Mouse (Mus musculus): ENCODE measurements around the gene 2510039O18Rik. TPM values are rescaled to one million over a fixed set of nuclear protein-coding genes. Genes with fewer than 3 reads are reported as not detected.

2510039O18Rik gene
- polyA plus RNA-seq, 1 experiment from 2014 or later: 4.5 TPM

DNA sequence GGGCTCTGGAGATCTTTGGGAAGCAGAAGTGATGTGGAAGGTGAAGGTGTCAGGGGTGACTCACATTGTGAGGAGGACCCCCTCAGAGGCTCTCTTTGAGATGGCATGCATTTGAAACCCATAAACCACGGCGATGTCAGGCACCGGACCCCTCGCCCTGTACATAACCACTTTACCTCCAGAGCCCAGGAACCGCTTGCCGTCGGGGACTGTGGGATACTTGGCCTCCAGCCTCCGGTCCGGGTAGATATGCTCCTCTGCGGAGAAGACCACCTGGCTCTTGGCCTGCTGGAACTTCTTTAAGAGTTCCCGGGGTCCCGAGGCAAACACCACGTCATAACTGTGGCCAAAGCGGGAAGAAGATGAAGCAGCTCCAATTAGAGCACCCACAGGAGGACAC is 9.7 kb upstream of the 2510039O18Rik start:
- no peak for ATAC-seq
- peaks cover 4% of the 10 kb centered on the region; the same call in 1 of the 2 replicates for H3K4me1 ChIP-seq (ENCODE audit: control insufficient read depth, insufficient read depth, low read length)
- H3K36me3 ChIP-seq (ENCODE audit: control insufficient read depth, insufficient read depth, low read length): no peaks in the 10 kb centered on the region
- no peak overlapping the region for H3K4me3 ChIP-seq (ENCODE audit: low read length)
- no peaks in the 10 kb centered on the region for H3K27me3 ChIP-seq (replicated peaks; ENCODE audit: control insufficient read depth, insufficient read depth, low read length)
- H3K27ac ChIP-seq (ENCODE audit: low read length): no peak overlapping the region
- no peak overlapping the region for H3K4me2 ChIP-seq (ENCODE audit: low read depth, low read length)
- H3K9ac ChIP-seq (ENCODE audit: low read depth, low read length): no peak overlapping the region
- WGBS: 93% methylated on average over 14 of the region's 14 CpGs
- no peaks in the 10 kb centered on the region for H3K9me3 ChIP-seq (ENCODE audit: control insufficient read depth, low read length)

DNA sequence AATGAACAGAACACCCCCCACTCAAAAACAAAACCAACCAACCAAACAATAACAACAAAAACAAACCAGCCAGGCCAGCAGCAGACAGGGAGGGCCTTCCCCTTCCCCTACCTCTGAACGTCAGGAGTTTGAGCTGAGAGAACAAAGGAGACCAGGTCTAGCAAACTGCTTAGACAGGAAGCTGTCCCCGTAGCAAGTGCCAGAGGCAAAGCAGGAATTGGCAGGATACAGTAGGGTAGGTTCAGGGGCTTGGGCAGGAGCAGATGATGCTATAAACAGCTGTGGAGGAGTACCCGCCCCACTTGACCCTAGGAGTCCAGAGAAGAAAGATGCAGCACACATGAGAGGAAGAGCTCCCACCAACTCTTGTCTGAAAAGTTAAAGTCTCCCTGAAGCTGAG is 6.6 kb upstream of the 2510039O18Rik start:
- peaks cover 16% of the 10 kb centered on the region for H3K4me1 ChIP-seq (ENCODE audit: control insufficient read depth, insufficient read depth, low read length)
- no peaks in the 10 kb centered on the region for H3K9me3 ChIP-seq (ENCODE audit: control insufficient read depth, low read length)
- no peak overlapping the region for H3K4me2 ChIP-seq (ENCODE audit: low read depth, low read length)
- H3K36me3 ChIP-seq (ENCODE audit: control insufficient read depth, insufficient read depth, low read length): no peaks in the 10 kb centered on the region
- H3K4me3 ChIP-seq (ENCODE audit: low read length): no peak overlapping the region
- ATAC-seq: no peak
- no peak overlapping the region for H3K9ac ChIP-seq (ENCODE audit: low read depth, low read length)
- 48% methylated on average over 3 of the region's 3 CpGs for WGBS
- no peak overlapping the region for H3K27ac ChIP-seq (ENCODE audit: low read length)
- no peaks in the 10 kb centered on the region for H3K27me3 ChIP-seq (replicated peaks; ENCODE audit: control insufficient read depth, insufficient read depth, low read length)

DNA sequence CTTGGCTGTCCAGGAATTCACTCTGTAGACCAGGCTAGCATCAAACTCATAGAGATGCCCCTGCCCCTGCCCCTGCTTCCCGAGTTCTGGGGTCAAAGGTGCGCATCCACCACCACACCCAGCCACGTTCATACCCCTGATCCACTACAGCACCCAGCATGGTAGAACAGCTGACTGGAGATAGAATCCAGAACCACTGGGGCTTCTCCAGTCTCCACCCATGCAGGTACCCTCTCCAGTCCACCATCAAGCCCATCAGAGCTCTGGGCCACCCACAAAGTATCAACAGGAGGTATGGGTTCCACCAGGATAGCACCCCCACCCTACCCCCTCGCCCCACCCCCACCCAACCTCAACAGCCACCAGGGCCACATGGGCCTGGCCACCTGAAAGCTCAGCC is 6.1 kb upstream of the 2510039O18Rik start:
- no peak overlapping the region for H3K9ac ChIP-seq (ENCODE audit: low read depth, low read length)
- WGBS: 83% methylated on average over 4 of the region's 4 CpGs
- H3K9me3 ChIP-seq (ENCODE audit: control insufficient read depth, low read length): no peaks in the 10 kb centered on the region
- ATAC-seq: no peak
- no peak overlapping the region for H3K27ac ChIP-seq (ENCODE audit: low read length)
- no peak overlapping the region for H3K4me3 ChIP-seq (ENCODE audit: low read length)
- no peaks in the 10 kb centered on the region for H3K36me3 ChIP-seq (ENCODE audit: control insufficient read depth, insufficient read depth, low read length)
- H3K4me2 ChIP-seq (ENCODE audit: low read depth, low read length): no peak overlapping the region
- peaks cover 16% of the 10 kb centered on the region for H3K4me1 ChIP-seq (ENCODE audit: control insufficient read depth, insufficient read depth, low read length)
- no peaks in the 10 kb centered on the region for H3K27me3 ChIP-seq (replicated peaks; ENCODE audit: control insufficient read depth, insufficient read depth, low read length)

DNA sequence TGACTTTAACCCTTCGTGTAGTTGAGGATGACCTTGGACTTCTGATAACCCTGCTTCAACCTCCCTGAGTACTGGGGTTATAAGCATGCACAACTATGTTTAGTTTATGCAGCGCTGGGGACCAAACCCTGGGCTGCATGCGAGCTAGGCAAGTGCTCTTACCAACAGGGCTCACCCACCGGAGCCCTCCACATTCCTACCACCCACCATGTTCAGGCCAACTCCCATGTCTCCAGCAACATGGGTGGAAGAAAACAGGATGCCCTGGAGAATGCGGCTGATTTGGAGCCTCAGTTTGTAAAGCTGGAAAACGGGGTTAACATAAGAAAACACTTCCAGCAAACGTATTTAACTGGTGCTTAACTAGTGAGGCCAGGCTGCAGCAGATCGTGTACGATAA is 4.8 kb upstream of the 2510039O18Rik start:
- H3K9me3 ChIP-seq (ENCODE audit: control insufficient read depth, low read length): no peaks in the 10 kb centered on the region
- peaks cover 16% of the 10 kb centered on the region for H3K4me1 ChIP-seq (ENCODE audit: control insufficient read depth, insufficient read depth, low read length)
- no peaks in the 10 kb centered on the region for H3K36me3 ChIP-seq (ENCODE audit: control insufficient read depth, insufficient read depth, low read length)
- 19% methylated on average over 9 of the region's 9 CpGs for WGBS
- no peak overlapping the region for H3K27ac ChIP-seq (ENCODE audit: low read length)
- no peaks in the 10 kb centered on the region for H3K27me3 ChIP-seq (replicated peaks; ENCODE audit: control insufficient read depth, insufficient read depth, low read length)
- peak overlapping the region; percentile 80 for H3K4me3 ChIP-seq (ENCODE audit: low read length)
- ATAC-seq: no peak
- peak overlapping the region; percentile 90 for H3K4me2 ChIP-seq (ENCODE audit: low read depth, low read length)
- peak overlapping the region; percentile 86 for H3K9ac ChIP-seq (ENCODE audit: low read depth, low read length)

DNA sequence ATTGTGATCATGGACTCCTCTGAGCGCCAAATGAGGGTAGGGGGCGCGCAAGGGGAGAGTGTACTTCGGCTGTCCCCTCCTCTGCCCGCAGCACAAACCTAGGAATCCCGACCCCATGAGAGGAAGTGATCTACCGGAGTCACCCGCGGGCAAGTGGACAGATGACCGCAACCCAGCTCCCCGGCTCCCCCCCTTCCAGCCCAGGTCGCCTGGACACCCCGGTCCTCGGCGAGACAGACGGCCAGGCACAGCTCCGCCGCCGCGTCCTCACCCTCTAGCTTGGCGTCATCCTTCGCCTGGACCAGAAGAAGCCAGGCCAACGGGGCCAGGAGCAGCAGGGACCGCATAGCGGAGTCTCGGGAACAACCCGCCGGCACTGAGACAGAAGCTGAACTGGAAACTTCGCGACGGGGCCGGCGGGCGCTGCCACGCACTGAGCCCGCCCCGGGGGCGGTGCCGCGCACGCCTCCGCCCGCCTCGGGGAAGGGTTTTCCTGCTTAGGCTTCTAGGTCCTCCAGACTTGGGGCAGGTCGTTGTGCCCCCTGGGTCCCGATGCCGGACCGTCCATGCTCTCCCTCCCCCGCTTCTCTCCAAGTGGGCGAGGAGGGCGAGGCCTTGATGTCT is 4.3 kb upstream of the 2510039O18Rik start, which contains the start of gene Plod1:
Plod1 (minus strand) TSS at position 437 of the 624 bp plus-strand sequence.
- peaks cover 19% of the 10 kb centered on the region for H3K4me1 ChIP-seq (ENCODE audit: control insufficient read depth, insufficient read depth, low read length)
- under 1% methylated on average over 50 of the region's 51 CpGs for WGBS
- peak within 1 kb of the TSS; percentile 90 for H3K4me2 ChIP-seq (ENCODE audit: low read depth, low read length)
- no peaks in the 10 kb centered on the region for H3K36me3 ChIP-seq (ENCODE audit: control insufficient read depth, insufficient read depth, low read length)
- H3K9me3 ChIP-seq (ENCODE audit: control insufficient read depth, low read length): no peaks in the 10 kb centered on the region
- H3K27ac ChIP-seq (ENCODE audit: low read length): peak within 1 kb of the TSS; percentile 83
- ATAC-seq: peak; percentile 72
- H3K27me3 ChIP-seq (replicated peaks; ENCODE audit: control insufficient read depth, insufficient read depth, low read length): no peaks in the 10 kb centered on the region
- H3K9ac ChIP-seq (ENCODE audit: low read depth, low read length): peak within 1 kb of the TSS; percentile 86
- peak within 1 kb of the TSS; percentile 80 for H3K4me3 ChIP-seq (ENCODE audit: low read length)

DNA sequence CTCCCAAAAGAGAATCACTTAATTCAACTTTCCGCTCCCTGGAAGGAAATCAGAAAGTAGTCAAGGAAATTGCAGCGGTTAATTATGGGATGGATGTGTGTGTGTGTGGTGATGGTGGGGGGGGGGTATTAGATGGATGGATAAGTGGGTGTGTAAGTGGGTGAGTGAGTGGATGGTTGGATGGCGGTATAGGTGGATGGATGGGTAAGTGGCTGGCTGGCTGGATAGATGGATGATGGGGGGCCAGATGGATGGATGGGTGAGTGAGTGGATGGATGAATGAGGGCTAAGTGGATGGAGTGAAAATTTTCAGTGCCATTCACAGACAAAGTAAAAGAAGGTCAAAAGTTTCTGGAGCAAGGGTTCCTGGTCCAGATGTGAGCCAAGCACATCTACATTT is 3.7 kb upstream of the 2510039O18Rik start:
- Histone ChIP-seq H3K9ac (ENCODE audit: low read depth, low read length) (peak overlapping the region; percentile 86), H3K36me3 (ENCODE audit: control insufficient read depth, insufficient read depth, low read length) (no peaks in the 10 kb centered on the region), H3K9me3 (ENCODE audit: control insufficient read depth, low read length) (no peaks in the 10 kb centered on the region), H3K27me3 (replicated peaks; ENCODE audit: control insufficient read depth, insufficient read depth, low read length) (no peaks in the 10 kb centered on the region), H3K4me2 (ENCODE audit: low read depth, low read length) (peak overlapping the region; percentile 90), H3K4me3 (ENCODE audit: low read length) (peak overlapping the region; percentile 80), H3K27ac (ENCODE audit: low read length) (no peak overlapping the region), H3K4me1 (ENCODE audit: control insufficient read depth, insufficient read depth, low read length) (peaks cover 24% of the 10 kb centered on the region)
- WGBS: 49% methylated on average over 3 of the region's 3 CpGs
- ATAC-seq: no peak

DNA sequence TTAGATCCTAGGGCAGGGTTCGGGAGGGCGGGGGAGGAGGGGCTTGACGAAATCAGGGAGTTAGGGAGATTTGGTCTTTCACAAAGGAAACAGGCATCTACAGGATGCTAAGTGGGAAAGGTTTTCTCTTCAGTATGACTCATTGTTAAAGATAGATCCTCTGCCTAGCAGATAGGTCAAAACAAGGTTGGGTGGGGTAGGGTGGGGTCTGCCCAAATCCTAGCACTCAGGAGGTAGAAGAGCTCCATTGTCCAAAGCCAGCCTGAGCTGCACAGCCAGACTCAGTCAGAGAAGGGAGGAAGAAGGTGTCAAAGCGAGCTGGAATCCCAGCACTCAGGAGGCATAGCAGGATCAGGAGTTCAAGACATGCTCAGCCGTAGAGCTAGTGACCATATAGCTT is 3.2 kb upstream of the 2510039O18Rik start:
- H3K4me3 ChIP-seq (ENCODE audit: low read length): no peak overlapping the region
- ATAC-seq: no peak
- H3K36me3 ChIP-seq (ENCODE audit: control insufficient read depth, insufficient read depth, low read length): no peaks in the 10 kb centered on the region
- peak overlapping the region; percentile 83 for H3K27ac ChIP-seq (ENCODE audit: low read length)
- H3K4me1 ChIP-seq (ENCODE audit: control insufficient read depth, insufficient read depth, low read length): peaks cover 29% of the 10 kb centered on the region
- no peaks in the 10 kb centered on the region for H3K9me3 ChIP-seq (ENCODE audit: control insufficient read depth, low read length)
- WGBS: 61% methylated on average over 5 of the region's 5 CpGs
- no peaks in the 10 kb centered on the region for H3K27me3 ChIP-seq (replicated peaks; ENCODE audit: control insufficient read depth, insufficient read depth, low read length)
- H3K4me2 ChIP-seq (ENCODE audit: low read depth, low read length): no peak overlapping the region
- no peak overlapping the region for H3K9ac ChIP-seq (ENCODE audit: low read depth, low read length)

DNA sequence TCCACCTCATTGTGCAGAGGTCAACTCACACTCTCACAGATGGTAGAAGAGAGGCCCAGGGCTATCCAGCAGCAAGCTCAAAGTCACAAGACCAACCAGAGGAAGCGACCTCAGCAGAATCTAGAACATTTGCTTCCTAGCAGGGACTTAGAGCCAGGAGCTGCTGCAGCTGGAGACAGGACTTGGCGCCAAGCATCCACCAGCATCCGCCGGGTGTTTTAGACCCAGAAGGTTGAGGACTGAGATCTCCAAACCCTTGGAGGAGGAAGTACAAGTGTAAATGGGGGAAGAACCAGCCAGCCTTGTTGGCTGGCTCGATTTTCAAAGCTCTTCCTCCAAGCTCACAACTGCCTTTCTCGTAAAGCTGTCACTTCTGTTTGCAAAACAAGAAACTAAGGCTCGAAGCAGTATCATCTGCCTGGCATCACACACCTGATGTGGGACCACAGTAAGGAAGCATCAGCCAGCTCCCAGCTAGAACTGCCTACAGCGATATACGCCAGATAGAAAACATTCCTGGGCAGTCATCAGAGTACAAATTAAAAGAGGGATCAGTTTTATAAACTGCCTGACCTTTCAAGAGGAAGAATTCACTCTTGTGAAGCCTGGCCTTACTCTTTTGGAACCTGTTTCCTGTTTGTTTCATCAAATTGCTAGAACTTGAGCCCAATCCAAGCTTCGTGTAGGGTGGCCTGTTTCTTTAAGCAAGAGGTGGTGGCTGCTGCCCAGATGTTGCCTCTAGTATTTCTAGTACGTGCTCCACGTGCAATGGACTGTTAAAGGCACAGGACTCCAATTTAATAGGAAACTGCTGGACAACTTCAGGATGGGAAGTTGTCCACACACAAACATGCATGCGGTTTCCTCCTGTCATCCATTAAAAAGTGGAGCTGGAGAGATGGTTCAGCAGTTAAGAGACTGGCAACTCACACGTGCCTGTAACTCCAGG is 2.3 kb upstream of the 2510039O18Rik start:
- peak overlapping the region; percentile 83 for H3K27ac ChIP-seq (ENCODE audit: low read length)
- WGBS: 46% methylated on average over 14 of the region's 14 CpGs
- H3K4me2 ChIP-seq (ENCODE audit: low read depth, low read length): no peak overlapping the region
- ATAC-seq: no peak
- H3K4me1 ChIP-seq (ENCODE audit: control insufficient read depth, insufficient read depth, low read length): peaks cover 36% of the 10 kb centered on the region
- no peak overlapping the region for H3K9ac ChIP-seq (ENCODE audit: low read depth, low read length)
- H3K27me3 ChIP-seq (replicated peaks; ENCODE audit: control insufficient read depth, insufficient read depth, low read length): no peaks in the 10 kb centered on the region
- no peaks in the 10 kb centered on the region for H3K9me3 ChIP-seq (ENCODE audit: control insufficient read depth, low read length)
- H3K4me3 ChIP-seq (ENCODE audit: low read length): no peak overlapping the region
- H3K36me3 ChIP-seq (ENCODE audit: control insufficient read depth, insufficient read depth, low read length): no peaks in the 10 kb centered on the region

DNA sequence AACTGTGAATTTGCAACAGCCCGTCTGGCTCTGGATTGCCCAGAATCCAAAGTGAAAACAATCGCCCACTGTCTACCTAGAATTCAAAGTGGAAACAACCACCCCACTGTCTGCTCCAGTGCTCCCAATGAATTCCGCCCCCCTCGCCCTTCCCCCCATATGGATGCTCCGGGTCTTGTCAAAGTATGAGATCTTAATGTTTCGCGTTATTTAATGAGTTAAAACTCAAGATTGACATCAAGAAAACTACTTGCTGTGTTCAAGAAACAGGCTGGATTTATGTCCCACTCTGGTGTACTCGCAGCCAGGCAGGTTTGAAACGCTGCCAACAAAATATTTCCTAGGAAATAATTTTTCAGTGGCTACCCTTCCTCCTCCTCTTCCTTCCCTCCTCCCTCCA is 584 bp upstream of the 2510039O18Rik start:
- ATAC-seq: peak; percentile 2; the same call in 1 of the 2 replicates
- no peak overlapping the region for H3K4me3 ChIP-seq (ENCODE audit: low read length)
- H3K9ac ChIP-seq (ENCODE audit: low read depth, low read length): no peak overlapping the region
- peaks cover 9% of the 10 kb centered on the region for H3K36me3 ChIP-seq (ENCODE audit: control insufficient read depth, insufficient read depth, low read length)
- H3K4me1 ChIP-seq (ENCODE audit: control insufficient read depth, insufficient read depth, low read length): peaks cover 36% of the 10 kb centered on the region
- H3K27ac ChIP-seq (ENCODE audit: low read length): peak overlapping the region; percentile 75
- no peaks in the 10 kb centered on the region for H3K9me3 ChIP-seq (ENCODE audit: control insufficient read depth, low read length)
- H3K4me2 ChIP-seq (ENCODE audit: low read depth, low read length): no peak overlapping the region; the same call in 1 of the 2 replicates
- 45% methylated on average over 9 of the region's 9 CpGs for WGBS
- no peaks in the 10 kb centered on the region for H3K27me3 ChIP-seq (replicated peaks; ENCODE audit: control insufficient read depth, insufficient read depth, low read length)
